Mouse (Mus musculus): ENCODE data around the gene Actrt2. TPM values are rescaled to one million over a fixed set of nuclear protein-coding genes. Genes with fewer than 3 reads are reported as not detected.

Gene Actrt2
- total RNA-seq, 2 experiments from 2014 or later: not detected

- intact Hi-C loops (cut with DNase I): no loop called here
- DNase-seq: no peak
Measured at GRCm38 (mm10) chr4:154693348-154694015, 25.8 kb upstream of the Actrt2 start.

DNA sequence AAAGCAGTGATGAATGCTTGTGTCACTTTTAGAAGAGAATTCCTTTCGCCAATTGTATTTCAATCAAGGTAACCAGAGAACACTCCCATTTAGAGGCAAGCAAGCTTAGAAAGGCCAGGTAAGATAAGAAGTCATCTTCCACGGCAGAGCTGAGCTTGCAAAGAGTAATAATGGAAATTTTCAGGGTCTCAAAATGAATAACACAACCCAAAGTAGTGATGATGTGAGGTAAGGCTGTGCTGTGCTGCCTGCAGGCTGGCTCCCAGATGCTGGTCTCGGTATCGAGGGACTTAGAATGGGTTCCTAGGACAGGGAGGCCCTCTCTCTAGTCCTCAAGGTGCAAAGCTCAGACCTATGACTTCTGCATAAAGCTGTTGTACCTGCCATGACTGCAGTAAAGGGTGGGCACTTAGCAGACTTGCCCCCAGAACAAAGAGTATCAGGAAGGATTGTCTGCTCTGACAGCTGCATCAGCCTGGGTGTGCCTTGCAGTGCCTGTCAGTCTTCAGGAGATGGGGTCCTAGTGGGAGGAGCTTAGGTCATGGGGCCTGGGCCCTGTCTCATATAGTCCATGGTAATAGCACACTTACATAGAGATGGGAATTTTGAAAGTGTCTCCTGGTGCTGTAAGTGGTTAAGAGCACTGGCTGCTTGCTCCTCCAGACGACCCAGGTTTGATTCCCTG, 15.5 kb upstream of the Actrt2 start:
- DNase-seq: no peak
- intact Hi-C loops (cut with DNase I): no loop called here

DNA sequence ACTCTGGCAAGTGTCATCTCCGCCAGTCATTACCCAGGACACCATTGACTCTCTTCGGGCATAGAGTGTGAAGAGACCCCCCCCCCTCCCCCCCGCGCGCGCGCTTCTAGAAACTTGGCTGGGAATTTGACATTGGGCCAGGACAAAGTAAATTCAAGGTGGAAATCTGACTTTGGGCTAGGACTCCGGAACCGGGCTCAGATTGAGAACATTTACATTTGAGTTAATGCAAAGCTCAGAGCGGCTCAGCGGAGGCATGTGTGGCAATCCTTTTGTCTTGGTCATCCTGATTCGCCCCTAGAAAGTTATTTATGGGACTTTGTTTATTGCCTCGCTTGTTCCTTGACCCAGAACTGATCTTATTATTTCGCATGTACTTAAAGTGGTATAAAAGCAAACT, 14.6 kb upstream of the Actrt2 start:
- intact Hi-C loops (cut with DNase I): no loop called here

GRCm38 (mm10) chr4:154675441-154676000, 7.9 kb upstream of the Actrt2 start:
- intact Hi-C loops (cut with DNase I): no loop called here
- no peak for DNase-seq

More for the DNA sequence above, 14.6 kb upstream of the Actrt2 start:
- no peak for DNase-seq

GRCm38 (mm10) chr4:154674966-154675365, 7.3 kb upstream of the Actrt2 start:
- DNase-seq: no peak
- intact Hi-C loops (cut with DNase I): no loop called here

GRCm38 (mm10) chr4:154674541-154674940, 6.9 kb upstream of the Actrt2 start:
- peak; percentile 74 for DNase-seq
- intact Hi-C loops (cut with DNase I): no loop called here

DNA sequence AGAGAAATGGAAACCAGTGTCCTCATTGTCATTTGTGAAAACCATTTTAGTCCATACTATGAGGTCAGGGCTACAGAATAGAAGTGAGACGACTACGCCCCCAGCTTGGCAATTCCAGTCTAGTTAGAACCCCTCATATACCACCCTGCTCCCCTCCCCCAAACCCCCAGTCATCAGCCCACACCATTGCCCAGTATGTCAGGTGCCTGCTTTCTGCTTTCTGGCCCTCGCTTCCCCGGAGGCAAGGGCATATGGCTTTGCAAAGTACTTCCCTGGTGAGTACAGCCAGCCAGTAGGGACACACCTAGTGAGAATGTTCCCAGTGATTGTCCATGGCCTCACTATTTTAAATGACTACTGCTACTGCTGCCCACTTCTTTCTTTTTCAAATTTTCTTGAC, 6.3 kb upstream of the Actrt2 start:
- intact Hi-C loops (cut with DNase I): no loop called here

DNA sequence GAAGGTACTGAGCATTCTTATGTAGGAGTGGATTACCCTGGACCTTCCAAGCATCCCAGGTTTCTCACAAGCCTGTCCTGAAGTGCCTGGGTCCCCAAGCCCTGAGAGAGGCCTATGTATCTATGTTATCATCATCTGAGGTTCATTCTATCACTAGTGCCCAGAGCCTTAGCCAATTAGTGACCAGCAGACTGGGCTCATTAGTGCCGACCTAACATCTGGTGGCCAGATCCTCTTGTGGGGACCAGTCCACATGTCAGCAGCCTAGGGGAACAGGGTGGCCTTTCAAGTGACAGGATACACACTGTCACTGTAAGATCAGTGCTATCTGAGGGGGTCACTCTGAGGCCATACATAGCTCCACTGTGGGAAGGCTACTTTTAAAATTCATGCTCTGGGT, 4.4 kb upstream of the Actrt2 start:
- DNase-seq: no peak
- intact Hi-C loops (cut with DNase I): no loop called here

More for the DNA sequence above, 6.3 kb upstream of the Actrt2 start:
- DNase-seq: no peak

GRCm38 (mm10) chr4:154671232-154671912, 3.7 kb upstream of the Actrt2 start:
- DNase-seq: no peak
- intact Hi-C loops (cut with DNase I): no loop called here

GRCm38 (mm10) chr4:154662681-154663215, 4.9 kb downstream of the Actrt2 start:
- no peak for DNase-seq
- intact Hi-C loops (cut with DNase I): no loop called here

DNA sequence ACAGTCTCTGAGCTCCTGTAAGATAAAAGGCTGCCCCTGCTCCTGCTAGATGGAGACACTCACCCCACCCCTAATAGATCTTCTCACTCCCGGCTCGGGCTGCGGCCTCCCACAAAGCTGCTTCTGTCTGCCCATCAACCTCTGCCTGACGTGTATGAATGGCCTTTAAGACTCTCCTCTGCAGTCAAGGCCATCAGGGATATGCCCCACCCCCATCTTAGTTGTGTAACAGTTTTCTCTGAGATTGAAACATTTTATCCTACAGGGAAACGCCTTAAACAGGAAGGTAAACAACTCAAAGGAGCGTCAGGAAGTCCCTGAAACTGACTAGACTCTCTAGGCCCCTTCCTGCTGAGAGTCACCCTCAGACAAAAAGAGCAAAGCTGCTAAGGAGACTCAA, 6.4 kb downstream of the Actrt2 start:
- intact Hi-C loops (cut with DNase I): no loop called here
- DNase-seq: no peak

- intact Hi-C loops (cut with DNase I): no loop called here
- no peak for DNase-seq
Measured at GRCm38 (mm10) chr4:154660025-154660424, 7.6 kb downstream of the Actrt2 start.

DNA sequence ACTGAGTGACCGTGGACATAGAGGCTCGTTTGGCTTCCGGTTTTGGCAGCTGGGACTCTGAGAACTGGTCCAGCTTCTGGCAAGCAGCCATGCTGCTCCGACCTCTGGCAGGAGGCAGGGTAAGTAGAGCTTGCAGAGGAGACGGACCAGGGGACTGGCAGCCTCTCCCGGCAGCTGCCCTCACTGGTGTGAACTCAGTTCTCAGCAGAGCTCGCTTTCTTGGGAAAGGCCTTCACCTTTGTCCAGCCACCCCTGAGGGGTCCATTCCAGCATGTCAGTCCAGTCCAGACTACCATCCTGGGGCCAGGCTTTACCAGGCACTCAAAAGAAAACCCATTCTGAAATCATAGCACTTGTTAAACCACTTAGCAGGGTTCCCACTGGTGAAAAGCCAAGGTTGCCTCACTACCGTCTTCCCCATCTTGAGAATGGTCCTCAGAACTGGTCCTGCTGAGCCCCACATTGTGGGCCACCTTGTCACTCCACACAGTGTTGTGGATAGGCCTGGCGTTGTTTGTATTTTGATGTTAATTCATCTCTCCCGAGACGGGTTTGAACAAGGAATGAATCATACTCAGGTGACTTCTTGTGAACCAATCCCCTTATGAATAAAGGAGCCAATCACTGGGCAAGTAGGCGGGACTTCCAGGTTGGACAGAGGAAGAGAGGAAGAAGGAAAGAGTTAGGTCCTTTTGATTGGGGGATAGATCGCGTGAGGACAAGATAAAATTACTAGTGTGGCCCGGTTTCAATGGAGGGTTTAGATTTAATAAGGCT, 12.3 kb downstream of the Actrt2 start:
- DNase-seq: peak; percentile 50
- intact Hi-C loops (cut with DNase I): no loop called here

GRCm38 (mm10) chr4:154652494-154652893, 15.2 kb downstream of the Actrt2 start:
- intact Hi-C loops (cut with DNase I): no loop called here
- peak; percentile 40 for DNase-seq

GRCm38 (mm10) chr4:154649083-154649747, 18.5 kb downstream of the Actrt2 start:
- intact Hi-C loops (cut with DNase I): no loop called here
- DNase-seq: peak; percentile 64

DNA sequence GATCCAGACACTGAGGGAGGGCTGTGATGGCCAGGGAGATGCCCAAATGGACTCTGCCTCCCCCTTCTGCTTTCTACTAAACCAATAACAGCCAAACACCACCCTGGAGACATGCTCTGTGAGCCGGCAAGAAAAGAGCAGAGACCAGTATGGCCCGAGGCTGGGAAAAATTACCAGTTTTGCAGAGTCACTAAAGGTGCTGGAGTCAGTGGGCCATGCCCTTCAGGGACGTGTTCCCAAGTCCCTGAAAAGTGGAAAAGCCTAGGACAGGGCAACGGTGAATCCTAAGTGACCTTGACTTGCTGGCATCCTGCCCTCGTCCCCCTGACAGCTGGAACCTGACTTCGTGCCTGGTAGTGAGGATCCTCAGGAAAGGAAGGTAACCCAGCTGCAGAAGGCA, 25.2 kb downstream of the Actrt2 start:
- no peak for DNase-seq
- intact Hi-C loops (cut with DNase I): no loop called here

DNA sequence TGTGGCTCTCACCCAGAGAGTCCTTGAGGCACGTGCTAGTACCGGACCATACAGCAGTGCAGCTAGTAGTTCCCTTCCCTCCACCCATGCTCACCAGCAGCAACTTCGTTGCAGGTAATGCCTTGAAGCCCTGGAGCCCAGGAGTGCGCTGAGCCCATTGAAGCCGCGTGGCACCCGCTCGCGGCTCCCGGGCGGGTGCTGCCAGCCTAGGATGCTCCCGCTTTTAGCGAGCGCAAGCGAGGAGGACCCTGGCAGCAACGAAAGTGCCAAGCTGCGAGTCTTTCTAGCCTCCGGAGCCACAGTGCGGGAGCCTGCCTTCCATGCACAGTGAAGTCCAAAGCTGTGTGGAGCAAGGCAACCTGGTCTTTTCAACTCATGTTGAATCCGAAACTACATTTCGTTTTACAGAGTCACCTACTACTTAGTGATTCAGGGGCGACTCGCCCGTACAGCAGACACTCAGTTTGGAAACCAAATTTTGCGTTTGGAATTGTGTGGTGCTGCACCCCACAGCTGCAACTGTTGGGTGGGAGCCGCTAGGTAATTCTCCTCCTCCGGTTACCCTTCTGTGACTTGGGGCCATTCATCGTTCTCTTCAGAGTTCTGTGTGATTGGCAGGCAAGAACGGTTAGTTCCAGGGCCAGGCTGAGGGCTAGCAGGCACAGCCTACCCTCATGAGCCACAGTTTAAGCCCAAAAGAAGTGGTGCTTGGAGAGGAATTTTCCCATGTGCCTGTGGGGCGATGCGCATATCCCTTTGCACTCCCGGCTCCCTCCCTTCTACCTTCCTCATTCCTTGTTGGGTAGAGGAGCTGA, 26.2 kb downstream of the Actrt2 start:
- DNase-seq: no peak
- intact Hi-C loops (cut with DNase I): no loop called here

- no peak for DNase-seq
- intact Hi-C loops (cut with DNase I): no loop called here
Measured at GRCm38 (mm10) chr4:154640443-154641295, 27.0 kb downstream of the Actrt2 start.
